Mouse (Mus musculus) heart, embryonic 11.5 days (tissue): ENCODE data around the gene Elof1. TPM values are rescaled to one million over a fixed set of nuclear protein-coding genes. Genes with fewer than 3 reads are reported as not detected.
A peak's percentile ranks its signal among the peaks of the same experiment; 100 is the strongest.

Experiments used
- ATAC-seq: fragments of 200-750 bp; cut with Nextera tagmentation; replicated peaks from 2 replicates; pipeline ENCODE4 v1.8.0; 2017; ENCODE audit warnings: moderate library complexity; ENCODE audit not compliant: insufficient number of reproducible peaks, low FRiP score, low TSS enrichment
- H3K27ac ChIP-seq: fragments of 300-500 bp; sonication (generic); 2 replicates; pipeline ENCODE4 v1.5.1; 2014; ENCODE audit warnings: mild to moderate bottlenecking, low read depth, low read length
- H3K27me3 ChIP-seq: fragments of 300-500 bp; sonication (generic); 2 replicates; pipeline ENCODE4 v1.6.1; 2014; ENCODE audit warnings: mild to moderate bottlenecking, low read length, mixed read lengths; ENCODE audit not compliant: control insufficient read depth, insufficient read depth
- H3K36me3 ChIP-seq: fragments of 300-500 bp; sonication (generic); 2 replicates; pipeline ENCODE4 v1.6.1; 2014; ENCODE audit warnings: mild to moderate bottlenecking, low read length, moderate library complexity, mixed read lengths; ENCODE audit not compliant: control insufficient read depth, insufficient read depth
- H3K4me1 ChIP-seq: fragments of 300-500 bp; sonication (generic); 2 replicates; pipeline ENCODE4 v1.6.1; 2014; ENCODE audit warnings: low read length; ENCODE audit not compliant: control insufficient read depth, insufficient read depth
- H3K4me2 ChIP-seq: fragments of 300-500 bp; sonication (generic); 2 replicates; pipeline ENCODE4 v1.6.1; 2014; ENCODE audit warnings: mild to moderate bottlenecking, moderate library complexity
- H3K4me3 ChIP-seq: fragments of 300-500 bp; sonication (generic); 2 replicates; pipeline ENCODE4 v1.5.1; 2014; ENCODE audit warnings: low read depth, low read length
- H3K9ac ChIP-seq: fragments of 300-500 bp; sonication (generic); 2 replicates; pipeline ENCODE4 v1.6.1; 2014; ENCODE audit warnings: mild to moderate bottlenecking, low read depth, low read length, moderate library complexity
- H3K9me3 ChIP-seq: fragments of 300-500 bp; sonication (generic); replicated peaks from 2 replicates; pipeline ENCODE4 v1.6.1; 2016; ENCODE audit warnings: low read length; ENCODE audit not compliant: control insufficient read depth
- WGBS: fragments of 180-500 bp; shearing (Covaris S2); extraction: QIAGEN DNeasy Blood & Tissue Kit; methylation state at CpG from one replicate; pipeline ENCODE4 v1.1.7; 2014; ENCODE audit not compliant: insufficient replicate concordance; 5-methylcytosine and 5-hydroxymethylcytosine counted together
- polyA plus RNA-seq: library from polyadenylated mRNA; unstranded; fragments of >200 nt; fragmentation: Nextera tagmentation; extraction: Ambion mirVana; gene quantifications from 2 replicates; pipeline ENCODE4 v1.2.1, GENCODE M21; 2014

The Elof1 gene
- polyA plus RNA-seq, 1 experiment from 2014 or later = 134 TPM

GRCm38 (mm10) chr9:22117754-22118456 is 933 bp upstream of the Elof1 start:
- peak overlapping the region; percentile 90; the same call in 1 of the 2 replicates for H3K4me3 ChIP-seq
- H3K4me1 ChIP-seq = peaks cover 10% of the 10 kb centered on the region
- H3K4me2 ChIP-seq = peak overlapping the region; percentile 91
- peaks cover 7% of the 10 kb centered on the region; the same call in 1 of the 2 replicates for H3K36me3 ChIP-seq
- H3K9me3 ChIP-seq = no peaks in the 10 kb centered on the region
- 37% methylated on average over 10 of the region's 10 CpGs for WGBS
- H3K27me3 ChIP-seq = no peaks in the 10 kb centered on the region
- no peak overlapping the region for H3K27ac ChIP-seq
- ATAC-seq = no peak
- peak overlapping the region; percentile 89 for H3K9ac ChIP-seq

GRCm38 (mm10) chr9:22116086-22116485 is 886 bp downstream of the Elof1 start:
- H3K9me3 ChIP-seq = no peaks in the 10 kb centered on the region
- H3K36me3 ChIP-seq = peaks cover 14% of the 10 kb centered on the region
- no peak overlapping the region for H3K27ac ChIP-seq
- WGBS = 32% methylated on average over 15 of the region's 15 CpGs
- no peak for ATAC-seq
- peak overlapping the region; percentile 90 for H3K4me3 ChIP-seq
- H3K27me3 ChIP-seq = no peaks in the 10 kb centered on the region
- peak overlapping the region; percentile 91 for H3K4me2 ChIP-seq
- H3K4me1 ChIP-seq = peaks cover 10% of the 10 kb centered on the region
- H3K9ac ChIP-seq = peak overlapping the region; percentile 89

- no peak overlapping the region for H3K27ac ChIP-seq
- H3K4me3 ChIP-seq = peak overlapping the region; percentile 90; the same call in 1 of the 2 replicates
- ATAC-seq = no peak
- no peaks in the 10 kb centered on the region for H3K9me3 ChIP-seq
- H3K9ac ChIP-seq = no peak overlapping the region; the same call in 1 of the 2 replicates
- peaks cover 10% of the 10 kb centered on the region for H3K4me1 ChIP-seq
- H3K36me3 ChIP-seq = peaks cover 14% of the 10 kb centered on the region
- WGBS = 88% methylated on average over 4 of the region's 4 CpGs
- H3K27me3 ChIP-seq = no peaks in the 10 kb centered on the region
- peak overlapping the region; percentile 91 for H3K4me2 ChIP-seq
Observed at GRCm38 (mm10) chr9:22115635-22116034, 1.3 kb downstream of the Elof1 start.

GRCm38 (mm10) chr9:22108194-22108593 is 8.8 kb downstream of the Elof1 start:
- Histone ChIP-seq H3K27me3 (no peaks in the 10 kb centered on the region), H3K9me3 (no peaks in the 10 kb centered on the region), H3K4me1 (no peaks in the 10 kb centered on the region), H3K4me3 (no peak overlapping the region), H3K27ac (no peak overlapping the region), H3K9ac (no peak overlapping the region), H3K36me3 (peaks cover 28% of the 10 kb centered on the region), H3K4me2 (no peak overlapping the region)
- ATAC-seq = no peak
- 85% methylated on average over 9 of the region's 9 CpGs for WGBS

- Histone ChIP-seq H3K4me1 (peaks cover 11% of the 10 kb centered on the region; the same call in 1 of the 2 replicates), H3K27ac (peak overlapping the region; percentile 83), H3K9me3 (no peaks in the 10 kb centered on the region), H3K36me3 (0 out of 2 replicates have a peak, but pooled peaks cover 2% of the 10 kb centered on the region), H3K27me3 (peaks cover 9% of the 10 kb centered on the region; the same call in 1 of the 2 replicates), H3K4me2 (peak overlapping the region; percentile 65), H3K4me3 (peak overlapping the region; percentile 35), H3K9ac (peak overlapping the region; percentile 56)
- peak; percentile 70 for ATAC-seq
- WGBS = 2% methylated on average over 18 of the region's 18 CpGs
Observed at GRCm38 (mm10) chr9:22099922-22100321, 17.1 kb downstream of the Elof1 start.

- peak within 1 kb of the TSS; percentile 83 for H3K27ac ChIP-seq
- H3K4me2 ChIP-seq = peak within 1 kb of the TSS; percentile 65
- H3K9me3 ChIP-seq = no peaks in the 10 kb centered on the region
- H3K27me3 ChIP-seq = peaks cover 9% of the 10 kb centered on the region; the same call in 1 of the 2 replicates
- 0 out of 2 replicates have a peak, but pooled peaks cover 2% of the 10 kb centered on the region for H3K36me3 ChIP-seq
- WGBS = 3% methylated on average over 14 of the region's 14 CpGs
- H3K9ac ChIP-seq = peak within 1 kb of the TSS; percentile 56
- H3K4me1 ChIP-seq = peaks cover 11% of the 10 kb centered on the region; the same call in 1 of the 2 replicates
- peak; percentile 47; the same call in 1 of the 2 replicates for ATAC-seq
- H3K4me3 ChIP-seq = peak within 1 kb of the TSS; percentile 35
Observed at GRCm38 (mm10) chr9:22098993-22099696, 17.8 kb downstream of the Elof1 start, which contains the start of gene Cnn1. Gene Cnn1, plus strand, starts transcription at chr9:22099216.

- Histone ChIP-seq H3K4me3 (peak overlapping the region; percentile 41), H3K36me3 (no peaks in the 10 kb centered on the region), H3K4me2 (peak overlapping the region; percentile 86), H3K9me3 (no peaks in the 10 kb centered on the region), H3K4me1 (peaks cover 10% of the 10 kb centered on the region; the same call in 1 of the 2 replicates), H3K9ac (peak overlapping the region; percentile 76), H3K27ac (peak overlapping the region; percentile 67; the same call in 1 of the 2 replicates), H3K27me3 (peaks cover 9% of the 10 kb centered on the region; the same call in 1 of the 2 replicates)
- peak; percentile 62 for ATAC-seq
- 1% methylated on average over 24 of the region's 24 CpGs for WGBS
Observed at GRCm38 (mm10) chr9:22095854-22096307, 21.1 kb downstream of the Elof1 start.

GRCm38 (mm10) chr9:22092746-22093145 is 24.2 kb downstream of the Elof1 start:
- no peak overlapping the region for H3K9ac ChIP-seq
- H3K9me3 ChIP-seq = no peaks in the 10 kb centered on the region
- no peak for ATAC-seq
- no peak overlapping the region for H3K4me3 ChIP-seq
- H3K27ac ChIP-seq = no peak overlapping the region
- no peaks in the 10 kb centered on the region for H3K36me3 ChIP-seq
- no peaks in the 10 kb centered on the region for H3K27me3 ChIP-seq
- 0 out of 2 replicates have a peak, but pooled peaks cover 2% of the 10 kb centered on the region for H3K4me1 ChIP-seq
- H3K4me2 ChIP-seq = no peak overlapping the region
- whole genome bisulfite sequencing = 85% methylated on average over 6 of the region's 6 CpGs
